Mouse (Mus musculus) cerebellum, adult 2 months (tissue): ENCODE results near the gene Tyrp1. TPM values are rescaled to one million over a fixed set of nuclear protein-coding genes. Genes with fewer than 3 reads are reported as not detected.

ENCODE experiments used
- DNase-seq, 2 experiments: peaks; one replicate each; pipeline ENCODE4 v3.0.0; 2021
- H3K27ac ChIP-seq: fragments of 200-500 bp; 2 replicates; pipeline ENCODE4 v1.5.1; 2012; ENCODE audit warnings: low read length, control low read depth, inconsistent platforms; ENCODE audit not compliant: insufficient read depth
- H3K27me3 ChIP-seq: fragments of 200-500 bp; 2 replicates; pipeline ENCODE4 v1.6.1; 2012; ENCODE audit warnings: inconsistent platforms, mild to moderate bottlenecking, low read length, moderate library complexity; ENCODE audit not compliant: control insufficient read depth, insufficient read depth
- H3K4me1 ChIP-seq: fragments of 200-500 bp; 2 replicates; pipeline ENCODE4 v1.6.1; 2011; ENCODE audit warnings: low read length; ENCODE audit not compliant: control insufficient read depth, insufficient read depth
- H3K4me3 ChIP-seq: fragments of 200-500 bp; replicated peaks from 2 replicates; pipeline ENCODE3; 2011; ENCODE audit warnings: mild to moderate bottlenecking, low read depth, low read length, control low read depth; ENCODE audit not compliant: insufficient read depth
- CTCF ChIP-seq: fragments of 200-500 bp; IDR thresholded peaks from 2 replicates; pipeline ENCODE4 v1.5.1; 2011; ENCODE audit warnings: low read depth, mild to moderate bottlenecking, control low read depth, low read length, moderate library complexity, borderline replicate concordance; ENCODE audit not compliant: insufficient read depth
- POLR2A ChIP-seq: fragments of 200-500 bp; IDR thresholded peaks from 2 replicates; pipeline ENCODE4 v1.6.1; 2011; ENCODE audit warnings: low read length, control low read depth, borderline replicate concordance; ENCODE audit not compliant: insufficient read depth
- WGBS: fragments of 180-500 bp; shearing (Covaris S2); methylation state at CpG from one replicate; pipeline ENCODE4 v1.1.7; 2018; 5-methylcytosine and 5-hydroxymethylcytosine counted together
- polyA plus RNA-seq: library from polyadenylated mRNA; depleted of rRNA; stranded (reverse); fragments of >200 nt; gene quantifications from 2 replicates; pipeline ENCODE4 v1.2.3, GENCODE M21; 2012

The Tyrp1 gene
- polyA plus RNA-seq, 1 experiment = 0.21 TPM

- no peak for DNase-seq
- WGBS = 65% methylated on average over 7 of the region's 7 CpGs
- no peak overlapping the region for H3K4me3 ChIP-seq
- TF ChIP-seq POLR2A (no peak), CTCF (no peak)
- H3K4me1 ChIP-seq = no peaks in the 10 kb centered on the region
- H3K27me3 ChIP-seq = no peaks in the 10 kb centered on the region
- H3K27ac ChIP-seq = no peak overlapping the region
Observed at GRCm38 (mm10) chr4:80852590-80853425, 18.9 kb downstream of the Tyrp1 start.

GRCm38 (mm10) chr4:80855495-80855894, 21.6 kb downstream of the Tyrp1 start:
- no peak overlapping the region for H3K27ac ChIP-seq
- H3K4me1 ChIP-seq = no peaks in the 10 kb centered on the region
- H3K4me3 ChIP-seq = no peak overlapping the region
- H3K27me3 ChIP-seq = no peaks in the 10 kb centered on the region
- TF ChIP-seq CTCF = no peak
- no peak for TF ChIP-seq POLR2A
- DNase-seq = no peak
- WGBS = 85% methylated on average over 9 of the region's 9 CpGs

- no peak overlapping the region for H3K27ac ChIP-seq
- TF ChIP-seq POLR2A = no peak
- no peak for TF ChIP-seq CTCF
- no peak for DNase-seq
Observed at GRCm38 (mm10) chr4:80862962-80863361, 29.0 kb downstream of the Tyrp1 start.

GRCm38 (mm10) chr4:80863906-80864305, 30.0 kb downstream of the Tyrp1 start:
- 55% methylated on average over 7 of the region's 7 CpGs for WGBS
- DNase-seq = no peak
- Histone ChIP-seq H3K4me1 (no peaks in the 10 kb centered on the region), H3K4me3 (no peak overlapping the region), H3K27me3 (no peaks in the 10 kb centered on the region), H3K27ac (no peak overlapping the region)
- TF ChIP-seq CTCF (no peak), POLR2A (no peak)

More at GRCm38 (mm10) chr4:80862962-80863361, 29.0 kb downstream of the Tyrp1 start:
- H3K4me1 ChIP-seq = no peaks in the 10 kb centered on the region
- no peak overlapping the region for H3K4me3 ChIP-seq
- no peaks in the 10 kb centered on the region for H3K27me3 ChIP-seq
- 69% methylated on average over 9 of the region's 9 CpGs for WGBS

GRCm38 (mm10) chr4:80864511-80864922, 30.6 kb downstream of the Tyrp1 start:
- H3K4me1 ChIP-seq = no peaks in the 10 kb centered on the region
- peak overlapping the region; percentile 38 for H3K4me3 ChIP-seq
- no peak overlapping the region for H3K27ac ChIP-seq
- WGBS = 1% methylated on average over 17 of the region's 17 CpGs
- H3K27me3 ChIP-seq = no peaks in the 10 kb centered on the region
- DNase-seq = peak; percentile 43 to 46
- TF ChIP-seq POLR2A = no peak
- TF ChIP-seq CTCF = no peak

- TF ChIP-seq POLR2A (no peak), CTCF (peak; percentile 40; the same call in 1 of the 2 replicates)
- no peak overlapping the region for H3K27ac ChIP-seq
- no peak overlapping the region for H3K4me3 ChIP-seq
- H3K27me3 ChIP-seq = no peaks in the 10 kb centered on the region
- H3K4me1 ChIP-seq = no peaks in the 10 kb centered on the region
- 37% methylated on average over 5 of the region's 5 CpGs for WGBS
- DNase-seq = peak in 1 of 2 experiments; percentile 14
Observed at GRCm38 (mm10) chr4:80866065-80866464, 32.1 kb downstream of the Tyrp1 start.

- no peak for DNase-seq
- Histone ChIP-seq H3K4me3 (no peak overlapping the region), H3K4me1 (no peaks in the 10 kb centered on the region), H3K27me3 (no peaks in the 10 kb centered on the region), H3K27ac (no peak overlapping the region)
- TF ChIP-seq CTCF (no peak), POLR2A (no peak)
- WGBS = 46% methylated on average over 2 of the region's 2 CpGs
Observed at GRCm38 (mm10) chr4:80869598-80869997, 35.7 kb downstream of the Tyrp1 start.

- 40% methylated on average over 6 of the region's 6 CpGs for WGBS
- Histone ChIP-seq H3K27me3 (no peaks in the 10 kb centered on the region), H3K4me3 (no peak overlapping the region), H3K27ac (no peak overlapping the region), H3K4me1 (no peaks in the 10 kb centered on the region)
- peak in 1 of 2 experiments; percentile 3 for DNase-seq
- TF ChIP-seq POLR2A = no peak
- TF ChIP-seq CTCF = peak; percentile 18; the same call in 1 of the 2 replicates
Observed at GRCm38 (mm10) chr4:80872847-80873644, 39.1 kb downstream of the Tyrp1 start.
